Mouse (Mus musculus): ENCODE results near the gene Pcdh19.
"Not testable (repeated sequence)": the region's sequence is repeated elsewhere in the genome, so short reads cannot be mapped to it uniquely, and the experiment has no call there.

Pcdh19 gene

GRCm38 (mm10) chrX:133688840-133689239 is at the start of gene Pcdh19:
TSS of gene Pcdh19 (minus strand) at chrX:133688987.
- DNase-seq (ENCODE audit: extremely low spot score, low read depth, low spot score) = no peak

GRCm38 (mm10) chrX:133735871-133736270 is 47.1 kb upstream of the Pcdh19 start:
- no peak for DNase-seq (ENCODE audit: extremely low spot score, low read depth, low spot score)

- DNase-seq (ENCODE audit: extremely low spot score, low read depth, low spot score) = no peak
These were observed 46.2 kb upstream of the Pcdh19 start for GRCm38 (mm10) chrX:133734984-133735383.

DNA sequence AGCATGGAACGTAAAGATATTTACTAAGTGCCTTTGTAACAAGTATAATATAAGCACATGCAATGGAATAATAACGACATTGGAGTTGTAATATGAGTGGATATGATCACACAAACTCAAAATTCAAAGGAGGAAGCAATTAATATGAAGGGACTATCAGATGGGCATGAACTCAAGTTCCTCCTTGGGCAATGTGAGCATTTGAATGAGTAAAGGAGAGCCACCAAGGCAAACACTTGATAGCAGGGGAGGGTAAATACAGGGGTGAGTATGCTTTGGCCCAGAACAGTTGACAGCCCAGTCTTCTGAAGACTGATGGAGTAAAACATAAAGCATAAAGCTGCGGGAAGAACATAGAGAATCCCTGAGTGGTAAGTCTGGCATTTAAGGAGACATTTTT is 32.7 kb upstream of the Pcdh19 start:
- DNase-seq (ENCODE audit: extremely low spot score, low read depth, low spot score) = no peak

DNA sequence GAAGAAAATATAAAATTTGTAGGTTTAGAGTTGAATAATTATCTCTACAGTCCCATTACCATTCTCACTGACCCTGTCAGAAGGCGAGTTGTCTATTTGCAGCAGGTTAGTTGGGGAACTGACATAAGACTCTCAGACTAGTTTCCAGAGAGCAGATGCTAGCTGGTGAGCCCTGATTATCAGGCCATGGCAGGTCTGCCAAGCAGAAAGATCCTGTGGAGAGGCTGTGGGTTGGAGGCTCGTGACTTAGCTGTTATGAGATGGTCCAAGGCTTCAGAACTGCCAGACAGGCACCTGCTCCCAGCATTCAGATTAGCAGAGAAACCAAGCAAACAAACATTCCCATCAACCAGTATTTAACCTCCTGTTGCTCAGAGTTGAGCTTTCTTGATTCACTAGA is 21.8 kb upstream of the Pcdh19 start:
- no peak for DNase-seq (ENCODE audit: extremely low spot score, low read depth, low spot score)

DNA sequence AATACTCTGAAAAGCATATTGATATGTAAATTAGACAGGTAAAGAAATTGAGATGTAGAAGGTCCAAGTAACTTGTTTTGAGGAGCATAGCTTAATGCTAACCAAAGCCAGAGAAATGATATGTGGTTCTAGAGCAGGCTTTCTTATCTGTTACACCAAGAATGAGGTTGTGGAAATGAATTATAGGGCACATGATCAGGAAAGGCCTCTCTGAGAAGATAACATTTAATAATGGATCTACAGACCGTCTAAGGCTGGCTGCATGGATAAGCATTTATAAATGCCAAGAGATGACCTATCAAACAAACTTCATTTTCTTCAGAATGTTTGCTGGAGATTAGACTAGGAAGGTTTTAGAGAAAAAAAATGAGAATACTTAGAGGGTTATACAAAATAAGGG is 14.1 kb upstream of the Pcdh19 start:
- DNase-seq (ENCODE audit: extremely low spot score, low read depth, low spot score) = no peak

DNA sequence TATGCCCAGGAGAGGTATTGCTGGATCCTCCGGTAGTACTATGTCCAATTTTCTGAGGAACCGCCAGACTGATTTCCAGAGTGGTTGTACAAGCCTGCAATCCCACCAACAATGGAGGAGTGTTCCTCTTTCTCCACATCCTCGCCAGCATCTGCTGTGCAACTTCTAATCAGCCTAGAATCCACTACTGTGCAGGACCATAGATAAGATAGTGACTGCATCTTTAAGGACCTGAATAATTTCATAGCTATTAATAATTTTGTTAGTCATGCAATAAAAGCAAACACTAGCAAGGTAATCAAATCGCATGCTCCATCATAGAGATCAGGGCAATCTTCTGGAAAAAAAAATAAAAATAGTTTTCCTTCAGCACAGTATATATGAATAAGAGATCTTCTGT is 9.1 kb upstream of the Pcdh19 start:
- not testable (repeated sequence) for DNase-seq (ENCODE audit: extremely low spot score, low read depth, low spot score)

DNA sequence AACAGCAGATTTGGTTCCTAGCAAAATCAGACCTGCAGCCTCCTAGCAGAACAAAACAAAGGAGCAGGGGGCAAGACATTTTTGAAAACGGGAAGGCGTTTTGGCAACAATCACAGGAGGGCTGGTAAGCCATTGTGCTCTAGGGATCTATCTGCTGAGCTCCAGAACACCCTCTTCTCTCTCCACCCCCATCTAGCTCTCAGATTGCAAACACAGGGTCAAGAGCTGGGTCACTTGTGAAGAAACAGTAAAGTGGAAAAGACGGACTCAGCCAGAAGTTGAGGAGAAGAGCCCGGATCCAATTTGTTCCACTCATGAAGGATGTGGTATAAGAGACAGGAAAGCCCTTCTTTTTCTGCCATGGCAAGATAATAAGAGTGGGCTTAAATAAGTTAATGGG is 7.7 kb upstream of the Pcdh19 start:
- no peak for DNase-seq (ENCODE audit: extremely low spot score, low read depth, low spot score)

- no peak for DNase-seq (ENCODE audit: extremely low spot score, low read depth, low spot score)
These were observed 4.4 kb upstream of the Pcdh19 start for GRCm38 (mm10) chrX:133693037-133693760.

DNA sequence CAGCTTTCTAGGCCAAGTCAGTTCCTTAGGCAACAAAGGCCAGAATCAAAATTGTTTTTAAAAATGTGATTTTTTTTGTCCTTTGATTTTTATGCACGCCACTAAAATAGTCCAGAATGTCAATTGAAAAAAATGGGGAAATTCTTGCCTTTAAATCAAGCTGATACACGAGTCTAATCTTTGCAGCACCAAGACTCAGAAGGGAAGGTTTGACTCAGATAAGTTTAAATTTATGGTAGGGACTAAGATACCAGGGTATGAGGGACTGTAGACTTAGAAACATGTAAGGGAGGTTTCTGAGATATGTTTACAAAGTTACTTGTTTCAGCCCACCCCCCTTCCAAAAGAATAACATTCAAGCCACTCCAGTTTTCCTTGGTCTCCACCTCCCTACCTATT is 3.6 kb upstream of the Pcdh19 start:
- DNase-seq (ENCODE audit: extremely low spot score, low read depth, low spot score) = no peak

- DNase-seq (ENCODE audit: extremely low spot score, low read depth, low spot score) = no peak
These were observed 3.0 kb upstream of the Pcdh19 start for GRCm38 (mm10) chrX:133691581-133692391.

- DNase-seq (ENCODE audit: extremely low spot score, low read depth, low spot score) = no peak
These were observed 2.0 kb upstream of the Pcdh19 start for GRCm38 (mm10) chrX:133690822-133691221.

DNA sequence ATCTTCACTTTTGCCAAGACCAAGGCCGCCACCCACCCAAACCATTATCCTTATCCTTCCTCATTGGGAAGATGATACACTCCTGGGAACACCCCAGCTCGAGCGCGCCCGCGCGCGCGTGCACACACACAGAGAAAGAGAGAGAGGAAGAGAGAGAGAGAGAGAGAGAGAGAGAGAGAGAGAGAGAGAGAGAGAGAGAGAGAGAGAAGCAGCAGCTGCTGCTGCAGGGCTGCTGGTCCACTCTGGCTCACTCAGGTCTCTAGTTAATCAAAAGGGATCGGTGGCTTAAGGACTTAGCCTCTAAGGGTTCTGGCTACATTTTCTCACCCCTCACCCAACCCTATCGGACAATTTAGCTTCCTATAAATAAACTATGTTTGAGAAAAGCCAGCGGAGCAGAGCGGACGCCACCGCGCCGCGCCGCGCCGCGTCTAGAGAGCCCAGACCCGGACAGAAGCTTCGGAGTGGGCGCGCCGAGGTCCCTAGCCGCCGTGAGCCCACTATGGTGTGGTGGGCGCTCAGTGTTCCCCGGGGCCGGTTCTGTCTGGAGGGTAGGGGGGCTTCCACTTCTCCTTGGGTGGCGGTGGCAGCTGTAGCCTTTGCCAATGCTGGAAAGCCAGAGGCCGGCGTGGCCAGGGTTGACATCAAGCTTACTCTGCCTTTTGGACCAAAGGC is 926 bp upstream of the Pcdh19 start:
- DNase-seq (ENCODE audit: extremely low spot score, low read depth, low spot score) = no peak

- DNase-seq (ENCODE audit: extremely low spot score, low read depth, low spot score) = no peak
These were observed 631 bp downstream of the Pcdh19 start for GRCm38 (mm10) chrX:133688156-133688555.

DNA sequence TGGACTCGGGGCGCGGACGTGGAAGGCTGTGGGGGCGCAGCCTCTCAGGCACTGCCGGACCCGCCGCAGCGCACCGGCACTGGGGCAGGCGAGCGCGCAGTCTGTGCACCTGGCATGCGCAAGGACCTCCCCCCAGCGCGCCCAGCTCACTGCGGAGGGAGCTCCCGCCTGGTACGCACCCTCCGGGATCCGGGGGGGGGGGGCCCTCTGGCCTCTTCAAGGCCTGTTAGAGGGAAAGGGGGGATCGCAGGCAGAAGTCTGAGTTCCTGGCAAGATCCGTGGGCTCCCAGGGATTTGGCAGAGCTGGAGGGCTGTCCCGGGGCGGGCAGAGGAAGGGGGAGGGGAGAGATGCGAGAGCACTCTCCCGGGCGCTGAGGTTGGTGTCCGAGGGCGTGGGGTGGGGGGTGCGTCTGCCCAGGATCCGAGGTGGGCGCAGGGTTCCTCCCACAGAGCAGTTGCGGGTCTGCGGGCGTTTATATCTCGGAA is 1.1 kb downstream of the Pcdh19 start:
- no peak for DNase-seq (ENCODE audit: extremely low spot score, low read depth, low spot score)

DNA sequence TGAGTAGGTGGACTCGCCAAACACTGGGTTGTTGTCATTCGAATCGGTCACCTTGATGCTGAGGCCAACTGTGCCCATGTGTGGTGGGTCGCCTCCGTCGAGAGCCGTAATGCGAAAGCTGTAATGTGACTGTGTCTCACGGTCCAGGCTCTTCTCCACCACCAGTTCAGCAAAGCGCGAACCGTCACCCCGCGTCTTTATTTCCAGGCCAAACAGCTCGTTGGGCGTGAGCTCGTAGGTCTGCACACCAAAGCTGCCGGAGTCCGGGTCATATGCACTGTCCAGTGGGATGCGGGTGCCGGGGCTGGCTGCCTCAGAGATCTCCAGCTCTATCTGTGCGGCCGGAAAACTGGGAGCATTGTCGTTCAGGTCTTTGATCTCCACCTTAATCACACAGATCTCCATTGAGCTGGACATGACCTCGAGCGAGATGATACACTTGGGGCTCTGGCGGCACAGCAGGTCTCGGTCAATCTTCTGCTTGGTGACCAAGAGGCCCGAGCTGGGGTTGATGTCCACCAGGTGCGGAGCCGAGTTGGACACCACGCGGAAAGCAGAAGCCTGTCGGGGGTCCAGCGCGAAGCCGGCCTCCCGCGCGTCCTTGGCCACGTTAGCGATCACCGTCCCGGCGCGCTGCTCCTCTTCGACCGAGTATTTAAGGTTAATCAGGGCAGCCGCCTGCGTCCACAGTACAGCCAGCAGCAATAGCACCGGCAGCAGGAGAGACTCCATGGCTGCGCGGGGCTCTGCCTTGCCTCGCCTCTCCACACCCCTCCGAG is 2.1 kb downstream of the Pcdh19 start:
- no peak for DNase-seq (ENCODE audit: extremely low spot score, low read depth, low spot score)

DNA sequence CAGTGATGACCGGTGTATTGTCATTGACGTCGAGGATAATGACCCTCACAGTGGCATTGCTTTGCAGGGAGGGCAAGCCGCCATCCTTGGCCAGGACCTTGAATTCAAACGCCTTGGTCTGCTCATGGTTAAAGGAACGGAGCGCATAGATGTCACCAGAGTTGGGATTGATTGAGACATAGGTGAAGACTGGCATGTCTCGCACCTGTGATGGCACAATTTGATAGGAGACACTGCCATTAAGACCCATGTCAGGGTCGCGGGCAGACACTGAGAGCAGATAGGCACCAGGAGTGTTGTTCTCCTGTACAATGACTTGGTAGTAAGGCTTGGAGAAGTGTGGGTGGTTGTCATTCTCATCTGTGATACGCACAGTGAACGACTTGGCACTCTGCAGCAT is 3.2 kb downstream of the Pcdh19 start:
- DNase-seq (ENCODE audit: extremely low spot score, low read depth, low spot score) = no peak

GRCm38 (mm10) chrX:133683961-133684360 is 4.8 kb downstream of the Pcdh19 start:
- no peak for DNase-seq (ENCODE audit: extremely low spot score, low read depth, low spot score)

- no peak for DNase-seq (ENCODE audit: extremely low spot score, low read depth, low spot score)
These were observed 13.7 kb downstream of the Pcdh19 start for GRCm38 (mm10) chrX:133675121-133675520.

GRCm38 (mm10) chrX:133673796-133674195 is 15.0 kb downstream of the Pcdh19 start:
- no peak for DNase-seq (ENCODE audit: extremely low spot score, low read depth, low spot score)

DNA sequence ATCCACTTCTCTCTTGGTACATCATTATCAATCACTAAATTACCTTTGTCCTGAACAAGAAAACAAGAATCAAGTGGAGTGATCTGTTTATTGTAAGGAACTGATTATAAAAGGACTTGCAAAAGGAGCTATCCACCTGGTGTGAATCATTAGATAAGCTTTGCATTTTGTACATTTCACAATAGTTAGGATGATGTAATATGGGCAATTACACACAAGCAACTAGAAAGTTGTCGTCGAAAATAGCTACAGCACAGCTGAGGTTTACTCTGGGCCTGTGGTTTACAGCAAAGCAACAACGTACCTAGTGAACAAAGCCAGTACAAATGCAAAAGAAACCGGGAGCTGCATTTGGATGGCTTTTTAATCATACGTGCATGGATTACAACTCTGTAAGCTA is 28.7 kb downstream of the Pcdh19 start:
- DNase-seq (ENCODE audit: extremely low spot score, low read depth, low spot score) = no peak

All from hindlimb bud, embryonic 11.5 days (tissue).